Mouse (Mus musculus): ENCODE measurements around the gene Plin5. TPM values are rescaled to one million over a fixed set of nuclear protein-coding genes. Genes with fewer than 3 reads are reported as not detected.
A peak's percentile ranks its signal among the peaks of the same experiment; 100 is the strongest.

Gene Plin5
- polyA plus RNA-seq, 2 experiments = 0.10 TPM; not detected in 1

DNA sequence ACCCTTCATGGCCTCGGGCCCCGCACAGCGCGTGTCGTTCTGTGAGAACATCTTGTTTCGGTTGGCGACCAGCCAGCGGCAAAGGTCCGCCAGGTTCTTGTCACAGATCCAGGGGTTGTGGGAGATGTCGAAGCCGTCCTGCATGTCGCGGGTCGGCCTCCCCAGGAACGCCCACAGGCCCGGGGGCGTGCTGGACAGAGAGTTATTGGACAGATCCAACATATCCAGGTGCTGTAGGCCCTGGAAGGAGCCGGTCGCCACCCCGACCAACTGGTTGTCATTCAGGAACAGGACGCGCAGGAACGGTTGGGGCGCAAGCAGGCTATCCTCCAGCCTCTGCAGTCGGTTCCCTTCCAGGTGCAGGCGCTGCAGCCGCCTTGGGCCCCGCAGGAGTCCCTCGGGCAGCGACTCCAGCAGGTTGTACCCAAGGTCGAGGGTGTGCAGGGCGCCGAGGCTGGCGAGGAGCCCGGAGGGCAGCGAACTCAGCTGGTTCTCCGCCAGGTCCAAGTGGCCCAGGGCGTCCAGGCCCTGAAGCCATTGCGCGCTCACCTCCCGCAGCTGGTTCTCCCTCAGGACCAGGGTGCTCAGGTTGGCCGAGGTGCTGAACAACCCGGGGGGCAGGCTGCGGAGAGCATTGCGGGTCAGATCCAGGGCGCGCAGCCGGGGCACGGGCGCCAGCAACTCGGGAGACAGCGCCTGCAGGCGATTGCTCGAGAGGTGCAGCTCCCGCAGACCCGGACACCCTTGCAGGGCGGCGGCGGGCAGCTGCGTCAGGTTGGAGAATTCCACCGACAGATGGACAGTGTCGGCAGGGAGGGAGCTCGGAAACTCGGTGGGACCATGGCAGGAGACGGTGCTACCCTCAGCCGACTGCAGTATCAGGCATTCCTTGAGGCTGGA lies 2.8 kb upstream of the Plin5 start:
- H3K9ac ChIP-seq (ENCODE audit: low read depth, low read length, severe bottlenecking) = no peak overlapping the region
- DNase-seq (ENCODE audit: low spot score) (no peak), ATAC-seq (ENCODE audit: low FRiP score, low read depth) (no peak)

DNA sequence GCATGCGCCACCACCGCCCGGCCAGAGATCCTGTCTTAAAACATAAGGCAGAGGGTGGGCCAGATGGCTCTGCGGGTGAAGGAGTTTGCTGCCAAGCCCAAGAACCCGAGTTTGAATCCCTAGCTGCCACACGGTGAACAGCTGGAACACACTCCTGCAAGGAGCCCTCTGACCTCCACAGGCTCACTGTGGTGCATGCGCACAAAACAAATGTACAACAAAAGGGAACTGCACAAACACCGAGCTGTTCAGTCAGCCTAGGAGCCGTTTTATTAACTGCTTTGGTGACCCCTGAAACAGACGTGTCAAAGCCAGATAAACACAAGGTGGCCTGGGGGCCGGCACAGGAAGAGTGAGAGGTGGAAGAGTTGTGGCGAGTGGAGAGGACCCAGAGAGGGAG lies 2.0 kb upstream of the Plin5 start:
- Histone ChIP-seq H3K27ac (replicated peaks; ENCODE audit: low read depth, low read length) (no peak overlapping the region), H3K9me3 (ENCODE audit: control insufficient read depth, low read length) (peaks cover 11% of the 10 kb centered on the region), H3K36me3 (ENCODE audit: control insufficient read depth, insufficient read depth, low read length) (no peaks in the 10 kb centered on the region), H3K9ac (ENCODE audit: low read depth, low read length, severe bottlenecking) (no peak overlapping the region), H3K27me3 (ENCODE audit: control insufficient read depth, insufficient read depth, low read length) (peaks cover 67% of the 10 kb centered on the region), H3K4me1 (ENCODE audit: control insufficient read depth, insufficient read depth, low read length) (peaks cover 5% of the 10 kb centered on the region), H3K4me2 (replicated peaks; ENCODE audit: low read depth, low read length, severe bottlenecking) (peak overlapping the region; percentile 2; the same call in 1 of the 2 replicates), H3K4me3 (replicated peaks; ENCODE audit: low read length) (0 out of 2 replicates have a peak overlapping the region, but pooled peaks have one; percentile 4)
- no peak for TF ChIP-seq POLR2A (IDR thresholded peaks at IDR 0.05; ENCODE audit: borderline replicate concordance, extremely low read depth, insufficient read depth, insufficient read length)
- ATAC-seq (ENCODE audit: low FRiP score, low read depth) (no peak), DNase-seq (ENCODE audit: low spot score) (no peak)
- 43% methylated on average over 12 of the region's 12 CpGs for WGBS

More for the DNA sequence above, 2.8 kb upstream of the Plin5 start:
- Histone ChIP-seq H3K4me2 (replicated peaks; ENCODE audit: low read depth, low read length, severe bottlenecking) (peak overlapping the region; percentile 7; the same call in 1 of the 2 replicates), H3K27ac (replicated peaks; ENCODE audit: low read depth, low read length) (no peak overlapping the region), H3K4me1 (ENCODE audit: control insufficient read depth, insufficient read depth, low read length) (peaks cover 5% of the 10 kb centered on the region), H3K4me3 (replicated peaks; ENCODE audit: low read length) (peak overlapping the region; percentile 4; the same call in 1 of the 2 replicates), H3K36me3 (ENCODE audit: control insufficient read depth, insufficient read depth, low read length) (no peaks in the 10 kb centered on the region), H3K9me3 (ENCODE audit: control insufficient read depth, low read length) (peaks cover 11% of the 10 kb centered on the region), H3K27me3 (ENCODE audit: control insufficient read depth, insufficient read depth, low read length) (peaks cover 75% of the 10 kb centered on the region)
- WGBS = 6% methylated on average over 64 of the region's 66 CpGs
- no peak for TF ChIP-seq POLR2A (IDR thresholded peaks at IDR 0.05; ENCODE audit: borderline replicate concordance, extremely low read depth, insufficient read depth, insufficient read length)

DNA sequence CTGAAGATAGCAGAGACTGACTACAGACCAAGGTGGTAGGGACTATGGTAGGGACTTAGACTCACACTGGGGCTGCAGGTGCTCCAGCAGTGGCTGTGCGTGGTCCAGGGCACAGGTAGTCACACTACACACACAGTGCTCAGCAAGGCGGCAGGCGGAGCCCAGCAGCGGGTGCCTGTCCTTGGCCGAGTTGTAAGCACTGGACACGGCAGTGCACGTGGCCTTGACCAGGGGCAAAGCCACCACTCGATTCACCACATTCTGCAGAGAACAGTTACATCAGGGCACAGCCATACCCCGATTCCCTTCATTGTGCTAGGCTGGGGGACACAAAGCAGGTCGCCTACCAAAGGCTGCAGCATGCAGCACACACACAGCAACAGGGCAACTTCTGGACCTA lies 1.2 kb downstream of the Plin5 start:
- Histone ChIP-seq H3K4me1 (ENCODE audit: control insufficient read depth, insufficient read depth, low read length) (peaks cover 5% of the 10 kb centered on the region; the same call in 1 of the 2 replicates), H3K9ac (ENCODE audit: low read depth, low read length, severe bottlenecking) (no peak overlapping the region), H3K9me3 (ENCODE audit: control insufficient read depth, low read length) (no peaks in the 10 kb centered on the region), H3K4me3 (replicated peaks; ENCODE audit: low read length) (no peak overlapping the region), H3K4me2 (replicated peaks; ENCODE audit: low read depth, low read length, severe bottlenecking) (no peak overlapping the region), H3K27me3 (ENCODE audit: control insufficient read depth, insufficient read depth, low read length) (peaks cover 36% of the 10 kb centered on the region), H3K36me3 (ENCODE audit: control insufficient read depth, insufficient read depth, low read length) (no peaks in the 10 kb centered on the region), H3K27ac (replicated peaks; ENCODE audit: low read depth, low read length) (no peak overlapping the region)
- ATAC-seq (ENCODE audit: low FRiP score, low read depth) = no peak
- WGBS = 76% methylated on average over 10 of the region's 10 CpGs
- no peak for DNase-seq (ENCODE audit: low spot score)
- TF ChIP-seq POLR2A (IDR thresholded peaks at IDR 0.05; ENCODE audit: borderline replicate concordance, extremely low read depth, insufficient read depth, insufficient read length) = no peak

DNA sequence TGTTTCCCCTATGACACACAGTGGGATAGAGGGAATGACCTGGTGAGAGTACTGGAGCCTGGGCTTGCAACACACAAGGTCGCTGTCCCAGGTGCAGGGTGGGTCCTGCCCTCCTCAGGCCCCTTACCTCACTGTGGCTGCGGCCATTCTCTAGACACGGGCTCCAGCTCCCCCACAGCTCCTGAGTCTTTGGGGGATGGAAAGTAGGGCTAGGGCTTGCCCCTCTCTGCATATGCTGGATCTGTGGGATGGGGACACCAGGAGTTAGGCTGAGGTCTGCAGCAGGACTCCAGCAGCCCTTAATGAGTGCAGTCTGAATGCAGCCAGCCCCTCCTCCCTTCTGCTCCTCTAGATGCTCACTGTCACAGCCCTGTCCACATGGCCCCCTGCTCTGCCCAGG lies 4.7 kb downstream of the Plin5 start:
- Histone ChIP-seq H3K9ac (ENCODE audit: low read depth, low read length, severe bottlenecking) (no peak overlapping the region), H3K4me3 (replicated peaks; ENCODE audit: low read length) (no peak overlapping the region), H3K27me3 (ENCODE audit: control insufficient read depth, insufficient read depth, low read length) (peaks cover 6% of the 10 kb centered on the region; the same call in 1 of the 2 replicates), H3K4me1 (ENCODE audit: control insufficient read depth, insufficient read depth, low read length) (peaks cover 5% of the 10 kb centered on the region; the same call in 1 of the 2 replicates), H3K36me3 (ENCODE audit: control insufficient read depth, insufficient read depth, low read length) (no peaks in the 10 kb centered on the region; the same call in 1 of the 2 replicates), H3K9me3 (ENCODE audit: control insufficient read depth, low read length) (no peaks in the 10 kb centered on the region), H3K27ac (replicated peaks; ENCODE audit: low read depth, low read length) (no peak overlapping the region), H3K4me2 (replicated peaks; ENCODE audit: low read depth, low read length, severe bottlenecking) (no peak overlapping the region)
- ATAC-seq (ENCODE audit: low FRiP score, low read depth) = no peak
- 72% methylated on average over 3 of the region's 3 CpGs for WGBS
- no peak for TF ChIP-seq POLR2A (IDR thresholded peaks at IDR 0.05; ENCODE audit: borderline replicate concordance, extremely low read depth, insufficient read depth, insufficient read length)
- no peak for DNase-seq (ENCODE audit: low spot score)

DNA sequence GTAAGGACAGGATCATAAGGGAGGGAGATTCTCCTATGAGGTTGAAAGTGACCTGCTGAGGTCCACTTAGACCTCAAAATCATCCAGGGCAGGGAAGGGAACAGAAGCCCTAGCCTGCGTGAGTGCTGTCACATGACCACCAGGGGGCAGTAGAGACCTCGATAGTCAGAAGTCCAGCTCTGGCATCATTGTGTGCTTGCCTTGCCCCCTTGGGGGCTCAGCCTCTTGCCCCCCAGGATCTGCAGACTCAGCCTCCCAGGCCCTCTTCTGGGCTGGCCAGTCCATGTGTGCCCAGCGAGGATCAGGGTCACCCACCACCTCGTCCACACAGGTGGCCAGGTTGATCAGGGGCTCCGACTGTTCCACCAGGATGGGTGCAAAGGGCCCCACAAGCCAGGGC lies 5.5 kb downstream of the Plin5 start:
- Histone ChIP-seq H3K27ac (replicated peaks; ENCODE audit: low read depth, low read length) (no peak overlapping the region), H3K27me3 (ENCODE audit: control insufficient read depth, insufficient read depth, low read length) (0 out of 2 replicates have a peak, but pooled peaks cover under 1% of the 10 kb centered on the region), H3K9me3 (ENCODE audit: control insufficient read depth, low read length) (no peaks in the 10 kb centered on the region), H3K36me3 (ENCODE audit: control insufficient read depth, insufficient read depth, low read length) (peaks cover 3% of the 10 kb centered on the region; the same call in 1 of the 2 replicates), H3K9ac (ENCODE audit: low read depth, low read length, severe bottlenecking) (no peak overlapping the region), H3K4me1 (ENCODE audit: control insufficient read depth, insufficient read depth, low read length) (no peaks in the 10 kb centered on the region), H3K4me3 (replicated peaks; ENCODE audit: low read length) (no peak overlapping the region), H3K4me2 (replicated peaks; ENCODE audit: low read depth, low read length, severe bottlenecking) (no peak overlapping the region)
- DNase-seq (ENCODE audit: low spot score) (peak; percentile 82), ATAC-seq (ENCODE audit: low FRiP score, low read depth) (no peak)
- 45% methylated on average over 5 of the region's 5 CpGs for WGBS
- TF ChIP-seq POLR2A (IDR thresholded peaks at IDR 0.05; ENCODE audit: borderline replicate concordance, extremely low read depth, insufficient read depth, insufficient read length) = no peak
